Mouse (Mus musculus) heart, embryonic 16.5 days (tissue): ENCODE measurements around the gene Btnl1. TPM values are rescaled to one million over a fixed set of nuclear protein-coding genes. Genes with fewer than 3 reads are reported as not detected.

Experiments
- ATAC-seq: fragments of 200-750 bp; cut with Nextera tagmentation; replicated peaks from 2 replicates; pipeline ENCODE4 v1.8.0; 2017; ENCODE audit warnings: moderate number of reproducible peaks; ENCODE audit not compliant: insufficient read depth, low FRiP score; ENCODE audit errors: extremely low read depth
- H3K27ac ChIP-seq: fragments of 300-500 bp; sonication (generic); 2 replicates; pipeline ENCODE4 v1.5.1; 2014; ENCODE audit warnings: mild to moderate bottlenecking, low read length, control low read depth, moderate library complexity
- H3K27me3 ChIP-seq: fragments of 300-500 bp; sonication (generic); 2 replicates; pipeline ENCODE4 v1.6.1; 2014; ENCODE audit warnings: low read length, mixed read lengths; ENCODE audit not compliant: control insufficient read depth, insufficient read depth
- H3K36me3 ChIP-seq: fragments of 300-500 bp; sonication (generic); 2 replicates; pipeline ENCODE4 v1.6.1; 2014; ENCODE audit not compliant: control insufficient read depth, insufficient read depth
- H3K4me1 ChIP-seq: fragments of 300-500 bp; sonication (generic); 2 replicates; pipeline ENCODE4 v1.6.1; 2014; ENCODE audit warnings: low read length, mixed read lengths; ENCODE audit not compliant: control insufficient read depth, insufficient read depth
- H3K4me2 ChIP-seq: fragments of 300-500 bp; sonication (generic); 2 replicates; pipeline ENCODE4 v1.6.1; 2014; ENCODE audit warnings: low read depth, mild to moderate bottlenecking, control low read depth, low read length
- H3K4me3 ChIP-seq: fragments of 300-500 bp; sonication (generic); 2 replicates; pipeline ENCODE4 v1.5.1; 2014; ENCODE audit warnings: mild to moderate bottlenecking, control low read depth, low read length
- H3K9ac ChIP-seq: fragments of 300-500 bp; sonication (generic); 2 replicates; pipeline ENCODE4 v1.6.1; 2014; ENCODE audit warnings: low read length, control low read depth
- H3K9me3 ChIP-seq: fragments of 300-500 bp; sonication (generic); replicated peaks from 2 replicates; pipeline ENCODE4 v1.6.1; 2016; ENCODE audit warnings: low read length; ENCODE audit not compliant: control insufficient read depth
- WGBS: fragments of 180-500 bp; shearing (Covaris S2); extraction: QIAGEN DNeasy Blood & Tissue Kit; methylation state at CpG from one replicate; pipeline ENCODE4 v1.1.7; 2014; 5-methylcytosine and 5-hydroxymethylcytosine counted together
- polyA plus RNA-seq: library from polyadenylated mRNA; unstranded; fragments of >200 nt; fragmentation: Nextera tagmentation; extraction: Ambion mirVana; gene quantifications from 2 replicates; pipeline ENCODE4 v1.2.1, GENCODE M21; 2015

The Btnl1 gene
- polyA plus RNA-seq = 0.18 TPM in 1 of 2 replicates, not detected in the other

DNA sequence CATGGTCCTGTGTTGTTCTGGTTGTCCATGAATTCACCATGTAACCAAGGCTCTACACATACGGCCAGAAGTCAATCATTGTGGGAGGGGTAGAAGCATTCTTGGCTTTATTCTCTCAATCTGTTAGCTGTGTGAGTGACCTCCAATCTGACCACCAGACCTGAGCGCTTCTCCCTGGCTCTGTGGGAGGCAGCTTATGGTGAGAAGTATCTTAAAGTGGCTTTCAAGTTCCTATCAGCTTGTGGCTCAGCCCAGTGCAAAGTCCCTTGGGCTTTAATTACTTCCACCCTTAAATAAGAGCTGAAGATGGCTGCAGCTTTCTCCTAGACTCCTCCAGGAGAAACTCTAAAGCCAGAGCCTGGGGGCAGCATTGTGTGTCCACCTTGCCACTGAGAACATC is at the start of gene Btnl1:
Gene Btnl1, plus strand, starts transcription at position 286 of the 400 bp plus-strand sequence.
- no peak within 1 kb of the TSS for H3K4me2 ChIP-seq
- no peaks in the 10 kb centered on the region for H3K27me3 ChIP-seq
- ATAC-seq = no peak
- no peak within 1 kb of the TSS for H3K9ac ChIP-seq
- H3K4me3 ChIP-seq = no peak within 1 kb of the TSS
- no peaks in the 10 kb centered on the region for H3K9me3 ChIP-seq
- H3K4me1 ChIP-seq = no peaks in the 10 kb centered on the region
- 68% methylated on average over 2 of the region's 2 CpGs for WGBS
- H3K27ac ChIP-seq = no peak within 1 kb of the TSS
- H3K36me3 ChIP-seq = no peaks in the 10 kb centered on the region

DNA sequence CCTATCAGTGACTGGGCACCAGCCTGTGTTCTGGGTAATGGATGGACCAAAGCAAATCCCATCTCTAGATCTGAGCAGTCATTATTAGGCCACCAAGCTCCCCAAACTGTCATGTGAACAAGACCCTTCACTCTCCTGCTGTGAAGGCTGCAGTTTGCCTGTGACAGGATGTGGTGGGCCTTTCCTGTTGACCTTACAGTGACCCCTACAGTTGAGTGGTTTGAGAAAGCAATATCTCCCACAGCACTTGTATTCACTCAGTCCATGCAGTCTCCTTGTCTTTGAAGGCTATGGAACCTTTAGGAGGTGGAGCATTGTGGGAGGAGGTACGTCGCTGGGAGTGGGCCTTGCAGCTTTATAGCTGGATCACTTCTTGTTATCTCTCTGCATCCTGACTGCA is 47.1 kb upstream of the Btnl1 start:
- WGBS = 20% methylated on average over 2 of the region's 2 CpGs
- no peak overlapping the region for H3K4me2 ChIP-seq
- H3K36me3 ChIP-seq = no peaks in the 10 kb centered on the region
- H3K4me1 ChIP-seq = no peaks in the 10 kb centered on the region
- H3K27me3 ChIP-seq = no peaks in the 10 kb centered on the region
- no peak for ATAC-seq
- H3K9me3 ChIP-seq = no peaks in the 10 kb centered on the region
- H3K4me3 ChIP-seq = no peak overlapping the region
- no peak overlapping the region for H3K27ac ChIP-seq
- H3K9ac ChIP-seq = no peak overlapping the region

DNA sequence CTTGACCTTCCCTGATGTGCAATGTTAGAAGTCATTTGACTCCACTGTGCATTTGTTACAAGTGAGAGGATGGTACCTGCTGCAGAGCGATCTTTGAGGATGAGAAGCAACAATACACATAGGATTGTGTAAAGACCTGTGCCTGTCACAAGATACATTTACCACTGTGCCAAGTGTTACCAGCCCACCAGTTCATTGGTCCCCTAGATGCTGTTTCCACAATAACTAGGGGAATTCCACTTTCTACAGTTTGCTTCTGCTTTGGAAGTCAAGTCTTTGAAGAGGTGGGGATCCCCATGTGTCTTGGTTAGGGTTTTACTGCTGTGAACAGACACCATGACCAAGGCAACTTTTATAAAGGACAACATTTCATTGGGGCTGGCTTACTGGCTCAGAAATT is 45.7 kb upstream of the Btnl1 start:
- no peak overlapping the region for H3K4me3 ChIP-seq
- no peak overlapping the region for H3K9ac ChIP-seq
- H3K27ac ChIP-seq = no peak overlapping the region
- H3K27me3 ChIP-seq = no peaks in the 10 kb centered on the region
- no peak for ATAC-seq
- no peaks in the 10 kb centered on the region for H3K36me3 ChIP-seq
- 95% methylated on average over 1 of the region's 1 CpGs for WGBS
- H3K4me1 ChIP-seq = no peaks in the 10 kb centered on the region
- H3K4me2 ChIP-seq = no peak overlapping the region
- H3K9me3 ChIP-seq = no peaks in the 10 kb centered on the region

DNA sequence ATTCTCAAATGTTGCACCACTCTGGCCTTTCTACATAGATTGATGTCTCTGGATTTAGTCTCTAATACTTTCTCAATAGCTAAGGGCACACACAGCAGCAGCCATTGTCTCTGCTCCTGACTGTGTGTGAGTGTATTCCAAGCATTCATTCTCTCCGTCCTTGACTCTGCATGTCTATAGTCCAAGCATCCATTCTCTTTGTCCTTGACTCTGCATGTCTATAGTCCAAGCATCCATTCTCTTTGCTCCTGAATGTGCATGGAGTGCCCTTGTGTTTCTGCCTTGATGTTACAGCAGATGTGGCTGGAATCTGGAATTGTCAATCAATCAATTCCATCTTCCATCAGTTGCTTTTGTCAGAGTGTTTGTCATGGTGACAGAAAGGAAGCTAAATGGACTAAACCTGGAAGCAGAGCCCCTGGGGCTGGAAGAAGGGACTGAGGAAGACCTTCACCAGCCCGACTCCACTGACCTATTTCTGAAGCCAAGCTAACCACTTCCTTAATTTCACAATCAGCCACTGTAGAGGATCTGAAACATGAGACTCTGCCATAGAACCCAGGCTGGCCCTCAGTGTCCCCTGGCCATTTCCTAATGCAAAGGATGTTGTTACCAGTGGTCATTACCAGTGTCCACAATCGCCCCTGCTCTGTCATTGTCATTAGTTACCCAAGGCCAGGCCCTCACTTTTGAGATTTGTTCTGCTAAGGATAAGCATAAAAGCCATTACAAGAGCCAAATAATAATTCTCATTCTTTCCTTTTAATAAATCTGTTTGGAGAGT is 36.1 kb upstream of the Btnl1 start:
- Histone ChIP-seq H3K9me3 (no peaks in the 10 kb centered on the region), H3K36me3 (no peaks in the 10 kb centered on the region), H3K27me3 (no peaks in the 10 kb centered on the region; the same call in 1 of the 2 replicates), H3K9ac (no peak overlapping the region), H3K4me2 (no peak overlapping the region), H3K27ac (no peak overlapping the region), H3K4me3 (no peak overlapping the region), H3K4me1 (no peaks in the 10 kb centered on the region)
- ATAC-seq = no peak
- 44% methylated on average over 3 of the region's 3 CpGs for WGBS

DNA sequence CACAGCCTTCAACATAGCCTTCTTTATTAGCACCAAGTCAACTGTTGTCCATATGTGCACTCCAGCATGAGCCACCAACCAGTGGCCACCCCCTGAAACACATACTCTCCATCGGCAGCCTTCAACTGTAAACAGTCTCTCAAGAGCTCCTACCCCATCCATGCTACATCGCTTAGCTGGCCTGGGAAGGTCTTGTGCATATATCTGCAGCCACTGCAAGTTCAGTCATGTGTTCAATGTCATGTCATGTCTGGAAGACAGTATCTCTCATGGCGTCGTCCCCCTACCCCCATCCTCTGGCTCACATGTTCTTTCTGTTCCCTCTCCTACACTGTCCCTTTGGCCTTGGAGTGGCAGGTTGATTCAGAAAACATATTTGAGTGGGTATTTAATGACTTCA is 32.0 kb upstream of the Btnl1 start:
- no peak overlapping the region for H3K27ac ChIP-seq
- H3K36me3 ChIP-seq = no peaks in the 10 kb centered on the region
- no peaks in the 10 kb centered on the region for H3K4me1 ChIP-seq
- no peaks in the 10 kb centered on the region for H3K9me3 ChIP-seq
- H3K9ac ChIP-seq = no peak overlapping the region
- no peak overlapping the region for H3K4me3 ChIP-seq
- no peak overlapping the region for H3K4me2 ChIP-seq
- ATAC-seq = no peak
- no peaks in the 10 kb centered on the region; the same call in 1 of the 2 replicates for H3K27me3 ChIP-seq
- 79% methylated on average over 4 of the region's 4 CpGs for WGBS

DNA sequence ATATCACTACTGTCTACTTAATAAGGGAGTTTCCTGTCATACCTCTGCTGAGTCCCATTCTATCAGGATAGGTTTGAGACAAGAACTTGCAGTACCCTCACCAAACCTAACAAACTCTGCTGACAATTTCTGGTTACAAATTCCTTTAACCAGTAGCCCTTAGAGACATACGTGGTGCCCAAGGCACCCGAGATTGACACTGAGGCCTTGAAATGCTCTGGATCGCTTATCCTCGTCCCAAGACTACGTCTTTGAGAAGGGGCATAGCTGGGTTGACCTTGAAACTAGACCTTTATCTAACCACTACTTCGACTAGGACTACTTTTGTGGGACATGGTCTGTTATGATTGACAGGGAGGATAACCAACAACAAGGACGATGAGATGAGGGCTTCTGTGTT is 31.4 kb upstream of the Btnl1 start:
- Histone ChIP-seq H3K4me2 (no peak overlapping the region), H3K9me3 (no peaks in the 10 kb centered on the region), H3K27ac (no peak overlapping the region), H3K36me3 (no peaks in the 10 kb centered on the region), H3K9ac (no peak overlapping the region), H3K27me3 (no peaks in the 10 kb centered on the region; the same call in 1 of the 2 replicates), H3K4me3 (no peak overlapping the region), H3K4me1 (no peaks in the 10 kb centered on the region)
- ATAC-seq = no peak
- WGBS = 77% methylated on average over 7 of the region's 7 CpGs

DNA sequence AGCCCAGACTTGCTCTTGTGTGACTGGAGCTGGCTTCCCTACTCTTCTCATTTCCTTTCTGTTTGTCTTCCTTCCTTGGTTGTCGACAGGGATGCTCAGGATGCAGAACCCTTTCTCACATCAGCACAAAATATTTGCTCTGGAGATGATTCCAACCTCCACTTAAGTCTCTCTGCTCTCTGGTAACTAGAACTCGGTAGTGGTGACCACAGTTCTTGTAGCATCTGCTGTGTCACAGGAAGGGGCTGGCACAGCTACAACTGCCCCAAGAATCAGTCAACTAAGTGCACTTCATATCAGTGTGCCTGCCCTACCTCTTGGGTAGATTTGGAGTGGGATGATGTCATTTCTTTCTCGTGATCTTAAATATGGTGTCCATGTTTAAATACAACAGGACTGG is 30.9 kb upstream of the Btnl1 start:
- H3K9me3 ChIP-seq = no peaks in the 10 kb centered on the region
- whole genome bisulfite sequencing = 62% methylated on average over 3 of the region's 3 CpGs
- H3K27ac ChIP-seq = no peak overlapping the region
- H3K4me3 ChIP-seq = no peak overlapping the region
- no peaks in the 10 kb centered on the region for H3K36me3 ChIP-seq
- no peaks in the 10 kb centered on the region; the same call in 1 of the 2 replicates for H3K27me3 ChIP-seq
- H3K9ac ChIP-seq = no peak overlapping the region
- no peak overlapping the region for H3K4me2 ChIP-seq
- no peak for ATAC-seq
- H3K4me1 ChIP-seq = no peaks in the 10 kb centered on the region

DNA sequence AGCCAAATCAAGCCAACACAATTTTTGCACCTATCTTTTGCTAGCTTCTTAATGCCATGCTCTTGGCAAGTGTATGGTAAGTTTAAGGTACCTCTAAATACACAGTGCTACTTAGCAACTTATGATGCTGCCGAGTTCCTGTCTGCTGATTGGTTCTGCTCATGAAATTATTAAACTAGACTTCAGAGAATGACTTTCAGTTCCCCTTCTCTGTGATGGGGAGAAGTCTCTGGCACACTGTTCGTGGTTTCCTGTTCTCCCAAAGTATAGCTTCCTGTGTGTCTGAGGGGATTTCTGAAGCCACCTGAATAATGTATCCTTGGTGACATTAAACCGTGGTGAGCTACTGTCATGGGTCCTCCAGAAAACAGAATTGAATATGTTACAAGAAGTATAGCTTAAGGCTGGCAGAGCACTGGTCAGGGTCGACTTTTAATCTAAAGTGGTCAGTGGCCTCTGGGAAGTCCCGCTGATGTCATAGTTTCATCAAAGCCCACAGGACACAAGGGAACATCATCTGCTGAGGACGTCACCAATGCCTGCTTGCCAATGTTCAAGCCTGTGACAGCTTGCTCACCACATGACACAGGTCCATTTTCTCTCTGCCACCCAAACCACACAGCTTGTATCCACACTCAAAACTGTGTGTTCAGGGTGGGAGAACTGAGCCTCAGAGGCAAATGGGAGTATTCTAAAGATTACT is 29.2 kb upstream of the Btnl1 start:
- Histone ChIP-seq H3K4me3 (no peak overlapping the region), H3K27me3 (no peaks in the 10 kb centered on the region; the same call in 1 of the 2 replicates), H3K36me3 (no peaks in the 10 kb centered on the region), H3K9me3 (no peaks in the 10 kb centered on the region), H3K4me2 (no peak overlapping the region), H3K27ac (no peak overlapping the region), H3K4me1 (no peaks in the 10 kb centered on the region), H3K9ac (no peak overlapping the region)
- ATAC-seq = no peak
- WGBS = 54% methylated on average over 6 of the region's 6 CpGs

DNA sequence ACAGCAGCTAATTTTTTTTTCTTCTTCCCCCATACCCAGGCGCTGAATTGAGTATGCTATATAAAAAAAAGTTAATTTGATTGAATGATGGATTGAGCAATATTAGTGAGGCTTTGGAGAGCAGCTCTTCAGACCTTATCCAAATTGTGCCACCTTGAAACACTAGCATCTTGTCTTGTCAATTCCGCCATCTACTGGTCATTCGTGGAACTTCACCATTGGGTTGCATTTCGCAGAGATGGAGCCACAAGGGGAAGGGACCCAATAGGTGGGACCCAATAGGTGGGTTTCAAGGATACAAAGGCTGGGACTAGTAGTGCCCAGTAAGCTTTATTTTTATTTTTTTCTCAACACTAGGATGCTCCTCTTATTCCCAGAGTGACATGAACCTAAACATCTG is 27.5 kb upstream of the Btnl1 start:
- no peaks in the 10 kb centered on the region; the same call in 1 of the 2 replicates for H3K27me3 ChIP-seq
- H3K4me3 ChIP-seq = no peak overlapping the region
- no peak overlapping the region for H3K4me2 ChIP-seq
- H3K4me1 ChIP-seq = no peaks in the 10 kb centered on the region
- WGBS = 7% methylated on average over 4 of the region's 4 CpGs
- ATAC-seq = no peak
- no peaks in the 10 kb centered on the region for H3K9me3 ChIP-seq
- H3K36me3 ChIP-seq = no peaks in the 10 kb centered on the region
- no peak overlapping the region for H3K9ac ChIP-seq
- no peak overlapping the region for H3K27ac ChIP-seq
